Mouse (Mus musculus) NIH3T3 (cell line): ENCODE data around the gene Wwc1.

Experiments used
- DNase-seq: peaks from one replicate; pipeline ENCODE4 v3.0.0-alpha.2; 2012; ENCODE audit warnings: low read depth

The Wwc1 gene

GRCm38 (mm10) chr11:35932121-35932885 is 48.0 kb downstream of the Wwc1 start:
- peak; percentile 30 for DNase-seq

- no peak for DNase-seq
These were observed 49.7 kb downstream of the Wwc1 start for GRCm38 (mm10) chr11:35930511-35931060.

- no peak for DNase-seq
These were observed 51.9 kb downstream of the Wwc1 start for GRCm38 (mm10) chr11:35928453-35928852.

GRCm38 (mm10) chr11:35927309-35927708 is 53.0 kb downstream of the Wwc1 start:
- no peak for DNase-seq

GRCm38 (mm10) chr11:35925592-35925991 is 54.7 kb downstream of the Wwc1 start:
- DNase-seq: no peak

- no peak for DNase-seq
These were observed 58.0 kb downstream of the Wwc1 start for GRCm38 (mm10) chr11:35922205-35922873.

- DNase-seq: no peak
These were observed 59.6 kb downstream of the Wwc1 start for GRCm38 (mm10) chr11:35920776-35921175.

- peak; percentile 34 for DNase-seq
These were observed 60.3 kb downstream of the Wwc1 start for GRCm38 (mm10) chr11:35919856-35920503.

- no peak for DNase-seq
These were observed 60.9 kb downstream of the Wwc1 start for GRCm38 (mm10) chr11:35919383-35919782.

GRCm38 (mm10) chr11:35916466-35917185 is 63.7 kb downstream of the Wwc1 start:
- no peak for DNase-seq

- no peak for DNase-seq
These were observed 64.8 kb downstream of the Wwc1 start for GRCm38 (mm10) chr11:35915546-35915945.

GRCm38 (mm10) chr11:35913418-35914044 is 66.8 kb downstream of the Wwc1 start:
- no peak for DNase-seq

- peak; percentile 6 for DNase-seq
These were observed 75.3 kb downstream of the Wwc1 start for GRCm38 (mm10) chr11:35904955-35905550.

GRCm38 (mm10) chr11:35903079-35903478 is 77.2 kb downstream of the Wwc1 start:
- DNase-seq: no peak

- DNase-seq: no peak
These were observed 80.4 kb downstream of the Wwc1 start for GRCm38 (mm10) chr11:35899946-35900345.

GRCm38 (mm10) chr11:35893454-35893853 is 86.9 kb downstream of the Wwc1 start:
- DNase-seq: no peak

GRCm38 (mm10) chr11:35893018-35893421 is 87.3 kb downstream of the Wwc1 start:
- DNase-seq: peak; percentile 34

GRCm38 (mm10) chr11:35892293-35892692 is 88.0 kb downstream of the Wwc1 start:
- no peak for DNase-seq

- DNase-seq: no peak
These were observed 91.5 kb downstream of the Wwc1 start for GRCm38 (mm10) chr11:35888790-35889189.

GRCm38 (mm10) chr11:35882777-35883176 is 97.5 kb downstream of the Wwc1 start:
- no peak for DNase-seq

GRCm38 (mm10) chr11:35878559-35878897 is 101.8 kb downstream of the Wwc1 start:
- DNase-seq: peak; percentile 46
